Mouse (Mus musculus) hindlimb bud, embryonic 11.5 days (tissue): ENCODE measurements around the gene Ube2q1.

Experiments used
- DNase-seq: peaks from one replicate; pipeline ENCODE4 v3.0.0-alpha.2; 2012; ENCODE audit warnings: low read depth, low spot score; ENCODE audit errors: extremely low spot score

The Ube2q1 gene

DNA sequence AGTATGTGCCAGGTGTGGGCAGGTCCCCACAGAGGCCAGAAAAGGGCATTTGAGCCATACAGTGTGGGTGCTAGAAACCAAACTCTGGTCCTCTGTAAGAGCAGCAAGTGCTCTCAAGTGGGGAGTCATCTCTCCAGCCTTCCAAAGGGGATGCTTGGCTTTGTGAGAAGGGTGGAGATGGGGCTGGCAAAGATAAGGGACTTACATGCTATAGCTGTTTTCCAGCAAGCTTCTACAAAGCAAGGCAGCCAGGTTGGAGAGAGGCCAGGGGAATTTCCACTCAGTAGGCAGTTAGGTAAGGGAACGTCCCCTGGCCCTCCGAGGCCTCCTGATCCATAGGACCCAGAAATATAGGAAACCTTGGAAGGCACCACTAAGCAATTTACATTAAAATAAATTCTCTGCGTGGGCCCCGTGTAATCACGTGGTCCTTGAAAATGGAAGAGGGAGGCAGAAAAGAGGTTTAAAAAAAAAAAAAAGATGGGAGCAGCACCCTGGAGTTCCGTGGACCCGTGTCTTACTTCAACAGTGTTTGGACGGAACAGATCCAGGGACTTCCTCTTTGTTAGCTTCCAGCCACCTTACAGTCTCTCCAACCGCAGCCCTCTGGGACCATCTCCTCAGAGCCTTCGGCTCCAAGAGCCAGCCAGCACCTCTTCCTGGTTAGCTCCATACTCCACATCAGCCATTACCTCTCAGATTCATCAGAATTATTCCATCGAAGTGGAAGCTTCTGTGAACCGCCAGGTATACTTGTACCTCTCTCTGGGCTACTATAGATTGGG lies 47.1 kb downstream of the Ube2q1 start:
- DNase-seq, result no peak

DNA sequence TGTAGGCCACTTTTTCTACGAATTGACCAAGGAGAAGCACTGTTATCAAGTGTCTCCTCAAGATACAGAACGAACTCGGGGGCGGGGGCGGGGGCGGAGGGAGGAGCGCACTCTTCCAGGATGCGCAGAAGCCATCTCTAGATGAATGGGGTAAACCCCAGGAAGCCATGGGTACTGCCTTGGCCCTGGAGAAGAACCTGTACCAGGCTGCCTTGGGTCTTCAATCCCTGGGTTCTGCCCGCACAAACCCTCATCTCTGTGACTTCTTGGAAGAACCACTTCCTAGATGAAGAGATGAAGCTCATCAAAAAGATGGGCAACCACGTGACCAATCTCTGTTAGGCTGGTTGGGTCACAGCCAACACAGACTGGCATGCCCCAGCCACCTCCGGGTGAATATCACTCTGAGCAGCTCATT lies 47.7 kb downstream of the Ube2q1 start:
- no peak for DNase-seq

DNA sequence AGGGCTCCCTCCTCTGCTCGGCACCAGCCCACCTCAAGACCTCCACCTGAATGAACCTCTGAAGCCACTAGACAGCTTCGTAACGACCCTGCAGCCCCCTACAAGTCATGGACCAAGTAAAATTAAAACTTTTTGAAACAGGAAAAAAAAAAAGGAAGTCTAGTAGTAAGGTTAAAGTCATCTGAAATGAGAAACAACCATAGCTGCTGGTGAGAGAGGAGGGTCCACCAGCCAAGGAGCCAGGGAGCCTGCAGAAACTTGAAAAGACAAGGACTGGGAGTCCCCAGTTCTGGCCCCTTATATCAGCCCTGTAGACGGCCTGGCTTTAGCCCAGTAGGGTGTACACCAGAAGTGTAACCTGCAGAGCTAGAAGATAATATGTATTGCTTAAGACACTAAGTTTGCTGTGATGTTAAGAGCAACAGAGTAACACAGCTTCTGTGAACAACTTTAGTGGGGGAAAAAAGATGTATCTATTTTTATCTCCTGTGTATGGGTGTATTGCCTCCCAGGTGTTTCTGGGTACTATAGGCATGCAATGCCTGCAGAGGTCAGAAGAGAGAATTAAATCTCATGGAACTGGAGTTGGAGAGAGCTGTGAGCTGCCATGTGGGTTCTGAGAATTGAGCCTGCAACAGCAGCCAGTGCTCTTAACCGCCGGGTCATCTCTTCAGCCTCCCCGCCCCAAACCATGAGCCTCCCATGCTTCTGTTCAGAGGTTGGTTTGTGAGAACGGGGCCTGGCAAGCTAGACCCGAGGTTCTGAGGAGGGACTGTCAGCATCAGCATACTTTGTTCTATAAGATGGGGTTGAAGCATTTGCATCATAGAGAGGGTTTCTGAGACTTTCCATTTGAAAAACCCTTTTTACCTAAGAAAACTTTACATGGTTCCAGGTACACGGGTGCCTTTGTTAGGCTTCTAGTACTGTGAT lies 48.4 kb downstream of the Ube2q1 start:
- no peak for DNase-seq

DNA sequence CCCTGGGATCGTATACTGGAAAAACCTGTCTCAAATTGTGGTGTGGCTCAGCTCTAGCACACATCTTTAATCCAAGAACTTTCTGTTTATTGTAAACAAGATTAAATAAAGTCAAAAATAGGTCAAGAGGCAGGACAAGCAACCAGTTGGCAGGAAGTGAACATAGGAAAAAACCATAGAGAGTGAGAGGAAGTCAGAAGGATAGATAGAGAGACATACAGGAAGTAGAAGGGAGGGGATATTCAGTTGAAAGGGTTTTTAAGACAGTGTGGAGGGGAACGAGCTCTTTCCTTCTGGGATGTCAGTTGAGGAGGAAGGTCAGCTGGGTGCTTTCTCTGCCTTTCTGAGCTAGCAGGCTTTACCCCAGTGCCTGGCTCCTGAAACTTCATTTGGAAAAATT lies 50.2 kb downstream of the Ube2q1 start:
- DNase-seq, result no peak

DNA sequence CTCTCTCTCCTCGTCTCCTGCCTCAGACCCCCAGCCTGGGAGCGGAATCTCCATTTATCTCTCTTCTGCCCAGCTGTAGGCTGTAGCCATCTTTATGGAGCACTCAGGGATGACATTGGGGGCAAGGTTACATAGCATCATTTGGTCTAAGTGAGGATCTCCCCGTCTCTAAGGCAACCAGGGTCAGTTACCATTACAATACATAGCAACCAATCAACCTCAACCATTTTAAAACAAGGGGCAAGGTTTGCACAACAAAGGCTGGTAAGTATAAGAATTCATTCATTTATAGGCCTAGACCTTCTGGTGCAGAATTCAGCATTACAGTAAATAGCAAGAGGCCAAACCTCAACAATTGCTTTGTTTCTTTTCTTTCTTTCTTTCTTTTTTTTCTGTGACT lies 52.9 kb downstream of the Ube2q1 start:
- DNase-seq, result no peak

DNA sequence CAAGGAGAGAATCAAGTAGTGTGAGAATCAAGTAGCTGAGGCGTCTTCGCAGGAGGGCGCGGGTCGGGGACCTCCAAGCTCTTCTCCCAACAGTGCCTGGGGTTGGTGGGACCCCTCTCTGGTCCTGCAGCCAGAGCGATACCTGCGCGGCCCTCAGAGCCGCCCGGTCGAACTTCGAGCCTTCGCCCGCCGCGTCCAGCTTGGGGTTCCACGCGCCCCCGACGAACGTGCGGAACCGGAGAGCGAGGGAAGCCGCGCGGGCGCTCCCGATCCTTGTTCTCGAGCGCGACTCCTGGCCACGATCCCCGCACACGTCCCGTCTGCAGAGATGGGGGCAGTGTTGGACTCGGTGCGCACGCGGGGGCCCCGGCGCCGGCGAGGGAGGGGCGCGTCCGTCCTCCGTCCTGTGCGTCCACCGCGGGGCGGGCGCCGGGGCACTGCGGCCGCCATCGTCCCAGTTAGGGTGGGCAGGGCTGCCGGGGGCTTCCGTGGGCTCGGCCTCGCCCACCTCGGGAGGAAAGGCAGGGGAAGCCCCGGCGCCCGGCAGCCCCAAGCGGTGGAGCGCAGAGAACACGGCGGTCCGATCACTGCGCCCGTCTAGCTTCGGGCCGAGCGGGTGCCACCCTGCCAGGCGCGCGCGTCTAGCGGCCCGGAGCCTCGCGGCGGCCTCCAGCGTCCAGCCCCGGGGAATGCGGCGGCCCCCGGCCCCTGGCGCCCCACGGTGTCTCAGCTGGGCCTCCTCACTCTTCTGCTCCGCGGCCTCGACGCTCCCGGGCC lies 57.6 kb downstream of the Ube2q1 start, which contains the start of gene She:
TSS of gene She (plus strand) at position 556 of the 777 bp plus-strand sequence.
- no peak for DNase-seq
